Mouse (Mus musculus): ENCODE measurements at regions not wholly inside any gene's neighbourhood (a gene's known extent, or its start where the extent isn't known, plus 50 kb on each side); places are given as distances from the start of the nearest gene placed in this dataset.

DNA sequence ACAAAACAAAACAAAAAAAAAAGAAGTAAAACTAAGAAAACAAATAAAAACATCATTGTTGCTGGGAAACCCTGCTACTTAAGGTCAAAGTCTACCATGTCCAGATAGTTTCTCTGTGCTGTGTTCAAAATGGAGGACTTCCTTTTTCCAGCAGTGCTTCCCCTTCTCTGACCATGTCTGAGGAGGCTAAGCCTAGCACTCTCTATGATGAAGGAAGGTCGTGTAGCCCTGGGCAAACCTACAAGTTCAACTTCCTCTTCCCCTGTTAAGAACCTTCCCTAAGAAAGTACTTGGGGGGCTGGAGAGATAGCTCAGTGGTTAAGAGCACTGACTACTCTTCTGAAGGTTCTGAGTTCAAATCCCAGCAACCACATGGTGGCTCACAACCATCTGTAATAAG lies 57.3 kb upstream of the Glrp1 start:
- no peak overlapping the region for H3K27ac ChIP-seq (ENCODE audit: low read length)
- no peak overlapping the region for H3K4me3 ChIP-seq (ENCODE audit: low read depth, low read length)
- no peaks in the 10 kb centered on the region for H3K36me3 ChIP-seq (ENCODE audit: control insufficient read depth, insufficient read depth, low read length)
- no peak overlapping the region for H3K9ac ChIP-seq (replicated peaks; ENCODE audit: low read depth, low read length)
- no peaks in the 10 kb centered on the region for H3K4me1 ChIP-seq (ENCODE audit: control insufficient read depth, insufficient read depth, low read length)
- WGBS = 92% methylated on average over 1 of the region's 1 CpGs
- no peaks in the 10 kb centered on the region for H3K27me3 ChIP-seq (ENCODE audit: control insufficient read depth, insufficient read depth, low read length)
- ATAC-seq (ENCODE audit: insufficient number of reproducible peaks, insufficient read depth, low FRiP score, low read depth) = no peak
- H3K9me3 ChIP-seq (ENCODE audit: control insufficient read depth, low read depth, low read length) = no peaks in the 10 kb centered on the region
- H3K4me2 ChIP-seq (replicated peaks; ENCODE audit: low read depth, low read length) = no peak overlapping the region

DNA sequence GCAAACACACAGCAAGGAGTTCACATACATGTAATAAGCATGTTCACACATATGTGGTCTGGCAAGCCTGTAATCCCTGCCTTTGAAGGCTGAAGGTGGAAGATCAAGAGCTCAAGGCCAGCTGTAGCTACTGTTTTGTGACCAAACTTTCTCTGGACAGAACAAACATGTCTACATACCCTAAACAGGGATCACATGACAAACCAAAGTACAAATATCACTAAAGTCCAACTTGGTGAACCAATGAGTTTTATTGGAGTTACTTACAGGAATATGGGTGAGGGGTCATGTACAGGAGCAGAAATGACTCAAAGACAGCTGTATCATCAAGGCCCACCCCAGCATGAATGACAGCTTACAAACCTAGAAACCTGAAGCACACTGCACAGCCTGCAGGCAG lies 56.6 kb upstream of the Glrp1 start:
- H3K9ac ChIP-seq (replicated peaks; ENCODE audit: low read depth, low read length) = no peak overlapping the region
- no peaks in the 10 kb centered on the region for H3K36me3 ChIP-seq (ENCODE audit: control insufficient read depth, insufficient read depth, low read length)
- H3K4me3 ChIP-seq (ENCODE audit: low read depth, low read length) = no peak overlapping the region

DNA sequence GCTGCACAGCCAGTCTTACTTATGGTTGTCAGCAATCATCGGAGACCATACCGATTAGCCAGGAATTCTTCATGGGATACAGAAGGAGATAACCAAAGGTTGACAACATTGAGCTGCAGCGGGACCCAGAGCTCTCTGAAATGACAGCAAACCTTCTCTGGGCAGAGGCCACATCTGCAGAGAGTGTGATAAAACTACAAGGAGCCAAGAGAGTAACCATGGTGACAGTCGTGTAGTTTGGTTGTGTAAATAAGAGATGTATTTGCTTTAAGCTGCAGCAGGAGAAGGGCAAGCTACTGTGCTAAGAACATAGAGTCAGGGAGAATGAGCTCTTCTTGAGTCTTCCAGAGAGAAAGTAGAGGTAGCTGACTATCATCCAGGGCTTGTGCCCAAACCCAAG lies 55.0 kb upstream of the Glrp1 start:
- no peak overlapping the region for H3K4me2 ChIP-seq (replicated peaks; ENCODE audit: low read depth, low read length)
- H3K4me1 ChIP-seq (ENCODE audit: control insufficient read depth, insufficient read depth, low read length) = peaks cover 3% of the 10 kb centered on the region; the same call in 1 of the 2 replicates
- WGBS = 62% methylated on average over 4 of the region's 4 CpGs
- H3K36me3 ChIP-seq (ENCODE audit: control insufficient read depth, insufficient read depth, low read length) = no peaks in the 10 kb centered on the region
- no peaks in the 10 kb centered on the region for H3K27me3 ChIP-seq (ENCODE audit: control insufficient read depth, insufficient read depth, low read length)
- H3K9me3 ChIP-seq (ENCODE audit: control insufficient read depth, low read depth, low read length) = no peaks in the 10 kb centered on the region
- no peak overlapping the region for H3K9ac ChIP-seq (replicated peaks; ENCODE audit: low read depth, low read length)
- no peak overlapping the region for H3K27ac ChIP-seq (ENCODE audit: low read length)
- ATAC-seq (ENCODE audit: insufficient number of reproducible peaks, insufficient read depth, low FRiP score, low read depth) = no peak
- no peak overlapping the region for H3K4me3 ChIP-seq (ENCODE audit: low read depth, low read length)

More for the DNA sequence above, 56.6 kb upstream of the Glrp1 start:
- no peaks in the 10 kb centered on the region for H3K4me1 ChIP-seq (ENCODE audit: control insufficient read depth, insufficient read depth, low read length)
- no peaks in the 10 kb centered on the region for H3K27me3 ChIP-seq (ENCODE audit: control insufficient read depth, insufficient read depth, low read length)
- ATAC-seq (ENCODE audit: insufficient number of reproducible peaks, insufficient read depth, low FRiP score, low read depth) = no peak
- H3K9me3 ChIP-seq (ENCODE audit: control insufficient read depth, low read depth, low read length) = no peaks in the 10 kb centered on the region
- H3K27ac ChIP-seq (ENCODE audit: low read length) = no peak overlapping the region
- H3K4me2 ChIP-seq (replicated peaks; ENCODE audit: low read depth, low read length) = no peak overlapping the region

DNA sequence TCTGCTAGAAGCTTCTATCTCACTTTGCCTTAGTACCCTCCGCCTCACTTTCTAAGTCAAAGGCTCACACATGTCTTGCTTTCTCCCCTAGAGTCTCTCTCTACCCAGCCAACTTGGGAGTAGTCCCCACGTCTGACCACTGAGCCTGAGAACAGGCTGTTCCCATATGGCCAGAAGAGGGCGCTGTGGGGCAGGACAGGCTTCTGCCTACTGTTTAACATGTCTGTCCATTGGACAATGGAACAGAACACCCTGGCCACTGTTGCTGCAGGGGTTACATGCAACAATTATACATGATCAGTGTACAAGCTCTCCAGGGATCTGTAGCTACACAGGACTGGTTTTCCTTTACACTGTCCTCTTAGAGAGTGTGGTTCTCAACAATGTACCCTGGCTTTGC lies 52.5 kb upstream of the Glrp1 start:
- Histone ChIP-seq H3K4me3 (ENCODE audit: low read depth, low read length) (no peak overlapping the region), H3K9me3 (ENCODE audit: control insufficient read depth, low read depth, low read length) (no peaks in the 10 kb centered on the region), H3K27ac (ENCODE audit: low read length) (no peak overlapping the region), H3K36me3 (ENCODE audit: control insufficient read depth, insufficient read depth, low read length) (no peaks in the 10 kb centered on the region), H3K4me2 (replicated peaks; ENCODE audit: low read depth, low read length) (no peak overlapping the region), H3K4me1 (ENCODE audit: control insufficient read depth, insufficient read depth, low read length) (peaks cover 12% of the 10 kb centered on the region), H3K27me3 (ENCODE audit: control insufficient read depth, insufficient read depth, low read length) (no peaks in the 10 kb centered on the region), H3K9ac (replicated peaks; ENCODE audit: low read depth, low read length) (no peak overlapping the region)
- 36% methylated on average over 3 of the region's 3 CpGs for WGBS
- ATAC-seq (ENCODE audit: insufficient number of reproducible peaks, insufficient read depth, low FRiP score, low read depth) = no peak

DNA sequence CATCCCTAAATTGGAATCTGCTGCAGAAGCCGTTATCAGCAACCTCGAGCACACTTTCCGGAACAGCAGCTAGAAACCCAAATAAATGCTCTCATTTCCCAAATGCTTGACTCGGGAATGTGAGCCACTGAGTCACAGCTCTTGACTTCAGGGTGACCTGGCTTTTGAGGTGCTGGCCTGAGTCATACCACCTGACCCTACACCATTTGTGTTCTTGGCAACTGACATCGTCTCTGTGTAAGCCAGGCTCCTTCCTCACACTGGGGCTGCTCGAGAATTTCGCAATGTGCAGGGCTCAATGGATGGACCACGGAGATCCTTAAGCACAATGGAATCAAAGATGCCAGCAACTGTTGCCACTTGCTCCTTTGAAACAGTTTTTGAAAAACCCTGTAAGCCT lies 50.9 kb upstream of the Glrp1 start:
- ATAC-seq (ENCODE audit: insufficient number of reproducible peaks, insufficient read depth, low FRiP score, low read depth) = no peak
- H3K27me3 ChIP-seq (ENCODE audit: control insufficient read depth, insufficient read depth, low read length) = no peaks in the 10 kb centered on the region
- H3K4me3 ChIP-seq (ENCODE audit: low read depth, low read length) = no peak overlapping the region
- H3K9ac ChIP-seq (replicated peaks; ENCODE audit: low read depth, low read length) = no peak overlapping the region
- H3K36me3 ChIP-seq (ENCODE audit: control insufficient read depth, insufficient read depth, low read length) = no peaks in the 10 kb centered on the region
- 38% methylated on average over 8 of the region's 8 CpGs for WGBS
- H3K9me3 ChIP-seq (ENCODE audit: control insufficient read depth, low read depth, low read length) = no peaks in the 10 kb centered on the region
- H3K27ac ChIP-seq (ENCODE audit: low read length) = no peak overlapping the region
- peaks cover 12% of the 10 kb centered on the region for H3K4me1 ChIP-seq (ENCODE audit: control insufficient read depth, insufficient read depth, low read length)
- no peak overlapping the region for H3K4me2 ChIP-seq (replicated peaks; ENCODE audit: low read depth, low read length)

Measured in stomach, embryonic 14.5 days (tissue).